Mouse (Mus musculus) retina, postnatal 1 day (tissue): ENCODE results near the gene Cfap97.
"Not testable (repeated sequence)": the region's sequence is repeated elsewhere in the genome, so short reads cannot be mapped to it uniquely, and the experiment has no call there.

ENCODE experiments used
- DNase-seq: peaks from one replicate; pipeline ENCODE4 v3.0.0-alpha.2; 2012

The Cfap97 gene

GRCm38 (mm10) chr8:46151202-46152062, at the start of gene Cfap97:
TSS of gene Cfap97 (plus strand) at chr8:46151771.
- peak; percentile 68 for DNase-seq

GRCm38 (mm10) chr8:46103434-46103833, 48.1 kb upstream of the Cfap97 start:
- no peak for DNase-seq

DNA sequence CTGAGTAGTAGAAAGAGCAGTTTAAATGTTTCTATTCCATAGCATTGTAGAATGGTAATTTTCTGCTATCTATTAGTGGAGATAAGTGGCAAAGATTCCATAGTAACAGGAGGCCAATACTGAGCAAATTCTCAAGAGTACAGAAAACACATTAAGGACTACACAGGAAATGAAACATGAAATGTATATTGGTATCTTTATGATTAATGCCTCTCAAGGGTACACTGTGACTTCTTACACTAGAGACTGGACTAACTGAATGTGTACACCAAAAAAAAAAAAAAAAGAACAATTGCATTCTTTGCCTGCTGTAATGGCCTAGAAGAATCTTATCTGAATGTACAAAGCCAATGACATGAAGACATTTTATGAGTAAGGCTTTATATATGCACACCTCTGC, 43.9 kb upstream of the Cfap97 start:
- DNase-seq = no peak

DNA sequence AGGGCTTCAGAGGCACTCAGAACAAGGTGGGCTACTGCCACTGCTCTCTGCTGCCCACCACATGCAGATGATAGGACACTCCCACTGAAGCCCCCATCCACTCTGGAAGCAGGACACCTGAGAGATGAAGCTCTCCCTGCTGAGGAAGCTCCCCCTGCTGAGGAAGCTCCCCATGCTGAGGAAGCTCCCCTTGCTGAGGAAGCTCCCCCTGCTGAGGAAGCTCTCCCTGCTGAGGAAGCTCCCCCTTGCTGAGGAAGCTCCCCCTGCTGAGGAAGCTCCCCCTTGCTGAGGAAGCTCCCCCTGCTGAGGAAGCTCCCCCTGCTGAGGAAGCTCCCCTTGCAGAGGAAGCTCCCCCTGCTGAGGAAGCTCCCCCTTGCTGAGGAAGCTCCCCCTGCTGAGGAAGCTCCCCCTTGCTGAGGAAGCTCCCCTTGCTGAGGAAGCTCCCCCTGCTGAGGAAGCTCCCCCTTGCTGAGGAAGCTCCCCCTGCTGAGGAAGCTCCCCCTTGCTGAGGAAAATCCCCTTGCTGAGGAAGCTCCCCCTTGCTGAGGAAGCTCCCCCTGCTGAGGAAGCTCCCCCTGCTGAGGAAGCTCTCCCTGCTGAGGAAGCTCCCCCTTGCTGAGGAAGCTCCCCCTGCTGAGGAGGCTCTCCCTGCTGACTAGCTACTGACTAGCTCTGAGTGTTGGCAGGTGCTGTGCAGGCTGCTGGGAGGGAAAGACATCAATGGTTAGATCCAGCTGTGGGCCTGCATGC, 38.0 kb upstream of the Cfap97 start:
- DNase-seq = not testable (repeated sequence)

DNA sequence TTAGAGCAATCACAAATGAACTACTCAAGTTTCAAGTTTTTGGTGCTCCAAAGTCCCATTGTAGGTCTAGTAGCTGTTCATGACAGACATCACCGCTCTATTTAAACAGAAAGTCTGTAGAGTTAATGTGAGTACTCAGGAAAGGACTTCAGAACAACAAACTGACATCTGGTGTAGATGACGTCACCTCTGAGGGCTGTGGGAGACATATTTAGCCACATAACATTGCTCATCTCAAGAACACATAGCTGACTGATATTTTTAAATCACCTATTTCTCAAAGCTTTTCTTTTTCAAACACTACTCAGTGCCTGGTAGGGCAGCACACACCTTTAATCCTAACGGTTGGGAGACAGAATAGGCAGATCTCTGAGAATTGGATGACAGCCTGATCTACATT, 34.4 kb upstream of the Cfap97 start:
- DNase-seq = no peak

DNA sequence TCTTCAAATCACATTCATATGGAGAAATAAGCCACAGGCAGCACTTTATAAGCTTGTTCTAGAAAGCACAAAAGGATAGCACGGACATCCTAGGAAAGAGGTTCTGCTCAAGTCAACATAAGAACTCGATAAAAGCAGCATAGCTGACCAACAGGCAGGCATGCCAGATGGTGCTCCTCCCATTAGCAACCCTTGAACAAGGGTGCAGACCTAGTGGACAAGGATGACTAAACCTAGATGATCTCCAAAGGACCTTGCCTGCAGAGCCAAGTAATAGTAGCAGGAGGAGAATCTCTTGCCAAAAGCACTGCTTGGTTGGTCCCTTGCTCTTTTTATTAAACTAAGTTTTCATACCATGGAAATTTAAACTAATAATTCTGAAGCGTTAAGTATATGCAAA, 32.4 kb upstream of the Cfap97 start:
- DNase-seq = no peak

GRCm38 (mm10) chr8:46122498-46122897, 29.1 kb upstream of the Cfap97 start:
- DNase-seq = peak; percentile 44

DNA sequence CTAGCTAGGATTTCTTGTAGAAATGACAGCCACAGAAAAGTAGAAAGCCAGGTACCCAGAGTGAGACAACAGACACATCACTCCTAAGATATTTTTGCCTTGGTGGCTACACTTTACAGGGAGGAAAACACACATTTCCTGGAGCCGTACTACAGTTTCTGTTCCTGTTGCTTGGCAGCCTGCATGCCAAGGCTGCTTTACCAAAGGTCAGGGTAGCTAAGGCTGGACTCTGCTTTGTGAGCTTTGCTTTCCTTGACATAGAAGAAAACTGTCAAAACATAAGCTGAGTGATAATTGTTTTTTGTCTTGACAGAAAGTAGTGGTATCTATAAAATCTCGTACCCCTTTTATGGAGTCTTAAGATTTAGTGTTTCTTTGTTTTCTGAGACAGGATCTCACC, 21.1 kb upstream of the Cfap97 start:
- no peak for DNase-seq

DNA sequence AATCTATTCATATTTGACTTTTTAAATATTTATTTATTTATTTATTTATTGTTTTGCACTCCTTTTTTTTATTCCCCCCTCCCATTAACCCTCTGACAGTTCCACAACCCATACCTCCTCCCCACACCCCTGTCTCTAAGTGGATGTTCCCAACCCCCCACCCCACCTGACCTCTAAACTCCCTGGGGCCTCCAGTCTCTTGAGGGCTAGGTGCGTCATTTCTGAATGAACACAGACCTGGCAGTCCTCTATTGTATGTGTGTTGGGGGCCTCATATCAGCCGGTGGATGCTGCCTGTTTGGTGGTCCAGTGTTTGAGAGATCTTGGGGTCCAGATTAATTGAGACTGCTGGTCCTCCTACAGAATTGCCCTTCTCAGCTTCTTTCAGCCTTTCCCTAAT, 16.0 kb upstream of the Cfap97 start:
- DNase-seq = not testable (repeated sequence)

DNA sequence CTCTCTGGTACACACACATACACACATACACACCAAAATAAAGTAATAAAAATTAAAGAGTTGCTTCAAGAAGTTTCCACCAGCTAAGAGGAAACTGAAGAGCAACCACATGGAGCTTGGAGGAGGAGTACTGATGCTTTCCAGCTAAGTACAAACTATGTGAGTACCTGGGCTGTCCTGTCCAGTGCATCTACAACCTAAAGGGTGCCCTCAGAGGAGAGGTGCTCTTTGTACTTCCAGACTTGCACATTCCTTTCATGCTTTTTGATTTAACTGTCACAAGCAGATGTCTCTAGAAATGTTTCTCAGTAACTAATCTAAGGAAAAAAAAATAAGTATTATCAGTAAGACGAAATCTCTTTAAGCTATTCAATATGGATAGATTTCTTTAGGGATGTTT, 14.2 kb upstream of the Cfap97 start:
- DNase-seq = no peak

- no peak for DNase-seq
Observed at GRCm38 (mm10) chr8:46137843-46138596, 13.6 kb upstream of the Cfap97 start.

- DNase-seq = no peak
Observed at GRCm38 (mm10) chr8:46140376-46141120, 11.0 kb upstream of the Cfap97 start.

DNA sequence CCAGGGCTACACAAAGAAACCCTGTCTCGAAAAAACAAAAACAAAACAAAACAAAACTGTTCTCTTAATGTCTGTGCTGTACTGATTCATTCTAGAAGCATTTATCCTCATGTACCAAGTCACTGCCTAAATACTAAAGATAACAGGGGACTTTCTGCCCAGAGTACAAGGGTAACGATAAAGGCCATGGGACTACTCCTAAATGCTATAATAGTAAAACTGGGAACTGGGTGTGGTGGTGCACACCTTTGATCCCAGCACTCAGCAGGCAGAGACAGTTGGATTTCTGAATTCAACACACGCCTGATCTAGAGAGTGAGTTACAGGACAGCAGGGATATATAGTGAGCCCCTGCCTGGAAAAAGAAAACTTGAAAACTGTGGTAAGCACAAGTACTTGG, 9.9 kb upstream of the Cfap97 start:
- DNase-seq = no peak

DNA sequence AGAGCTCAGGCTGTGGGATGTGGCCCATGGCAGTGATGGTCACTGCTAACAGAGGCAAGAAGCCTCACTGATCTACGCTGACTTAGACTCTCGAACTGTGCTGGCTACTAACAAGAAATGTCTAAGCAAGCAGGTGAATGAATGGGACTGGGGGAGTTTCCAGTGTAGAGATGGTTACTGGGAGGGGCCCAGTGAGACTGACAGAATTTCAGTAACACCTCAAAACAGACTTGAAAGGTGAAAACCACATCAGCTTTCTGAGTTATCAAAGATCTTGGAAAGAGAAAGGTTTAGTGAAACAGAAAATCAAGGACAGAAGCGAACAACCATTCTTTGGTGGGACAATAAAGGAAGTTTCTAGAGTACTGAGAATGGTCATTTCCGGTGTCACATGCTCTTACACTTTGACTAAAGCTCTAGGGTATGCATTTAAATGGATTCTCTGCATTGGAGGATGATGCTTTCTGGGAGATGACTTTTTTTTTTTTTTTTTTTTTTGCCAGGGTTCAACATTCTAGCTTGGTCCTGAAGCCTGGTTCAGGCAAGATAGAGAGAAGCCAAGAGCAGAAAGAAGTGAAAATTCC, 9.0 kb upstream of the Cfap97 start:
- no peak for DNase-seq

DNA sequence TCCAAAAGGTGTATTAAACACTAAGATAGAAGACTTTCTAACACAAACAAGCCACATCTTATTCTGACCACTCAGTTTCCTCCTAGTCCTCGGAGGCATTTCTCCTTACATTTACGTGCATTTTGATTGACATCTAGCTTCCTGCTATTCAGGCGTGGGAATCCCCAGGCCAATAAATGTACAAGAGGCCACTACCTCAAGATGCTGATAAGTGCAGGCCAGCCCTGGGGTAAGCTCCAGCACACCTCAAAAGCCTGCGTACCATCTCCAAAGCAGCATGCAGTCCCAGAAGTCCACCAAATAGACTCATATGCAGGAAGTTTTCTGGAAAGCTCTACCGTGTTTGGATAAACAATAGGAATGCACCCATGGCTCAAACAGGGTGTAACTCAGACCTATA, 8.1 kb upstream of the Cfap97 start:
- no peak for DNase-seq

GRCm38 (mm10) chr8:46143924-46144323, 7.6 kb upstream of the Cfap97 start:
- peak; percentile 27 for DNase-seq

DNA sequence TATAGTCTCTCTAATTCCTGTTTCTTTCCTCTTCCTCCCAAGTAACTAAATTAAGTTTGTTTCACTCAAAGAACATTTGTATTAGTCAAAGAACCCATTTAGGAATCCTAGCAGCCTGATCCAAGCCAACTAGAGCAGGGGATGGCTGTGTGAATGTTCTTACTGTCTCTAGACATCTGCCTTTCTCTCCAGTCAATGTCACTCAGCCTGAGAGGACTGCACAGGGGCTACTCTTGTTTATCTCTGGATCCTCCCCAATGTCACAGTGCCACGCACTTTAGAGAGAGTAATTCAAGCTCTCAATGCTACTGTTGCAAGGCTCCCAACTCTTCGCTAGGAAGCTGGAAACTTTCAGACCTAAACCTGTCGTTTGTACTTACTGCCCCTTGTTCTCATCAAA, 5.4 kb upstream of the Cfap97 start:
- DNase-seq = no peak

DNA sequence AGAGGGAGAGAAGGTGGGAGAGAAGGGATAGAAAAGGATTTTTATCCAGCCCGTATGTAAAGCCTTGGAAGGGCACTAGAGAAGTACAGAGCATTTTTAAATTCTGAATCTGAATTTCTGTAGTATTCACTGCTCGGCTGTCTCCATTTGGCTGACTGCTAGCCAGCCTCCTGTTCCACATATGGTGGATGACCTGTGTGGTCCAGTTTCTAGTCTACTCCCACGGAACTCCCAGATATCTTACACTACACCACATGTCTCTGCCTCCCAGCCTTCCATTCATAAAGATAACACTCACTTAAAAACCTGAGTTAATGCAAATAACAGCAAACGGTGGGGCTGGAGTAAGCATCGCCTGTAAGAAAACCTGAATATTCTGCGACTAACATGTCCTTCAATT, 2.3 kb upstream of the Cfap97 start:
- DNase-seq = no peak

- DNase-seq = no peak
Observed at GRCm38 (mm10) chr8:46149782-46150181, 1.8 kb upstream of the Cfap97 start.

GRCm38 (mm10) chr8:46152064-46153031, 777 bp downstream of the Cfap97 start, which contains the start of gene Snx25:
TSS of gene Snx25 (minus strand) at chr8:46152159.
- DNase-seq = peak; percentile 92

GRCm38 (mm10) chr8:46153042-46153441, 1.5 kb downstream of the Cfap97 start:
- DNase-seq = no peak
